Comparison of ENCODE assay signal across 8 mouse cellular contexts in the genomic region with DNA sequence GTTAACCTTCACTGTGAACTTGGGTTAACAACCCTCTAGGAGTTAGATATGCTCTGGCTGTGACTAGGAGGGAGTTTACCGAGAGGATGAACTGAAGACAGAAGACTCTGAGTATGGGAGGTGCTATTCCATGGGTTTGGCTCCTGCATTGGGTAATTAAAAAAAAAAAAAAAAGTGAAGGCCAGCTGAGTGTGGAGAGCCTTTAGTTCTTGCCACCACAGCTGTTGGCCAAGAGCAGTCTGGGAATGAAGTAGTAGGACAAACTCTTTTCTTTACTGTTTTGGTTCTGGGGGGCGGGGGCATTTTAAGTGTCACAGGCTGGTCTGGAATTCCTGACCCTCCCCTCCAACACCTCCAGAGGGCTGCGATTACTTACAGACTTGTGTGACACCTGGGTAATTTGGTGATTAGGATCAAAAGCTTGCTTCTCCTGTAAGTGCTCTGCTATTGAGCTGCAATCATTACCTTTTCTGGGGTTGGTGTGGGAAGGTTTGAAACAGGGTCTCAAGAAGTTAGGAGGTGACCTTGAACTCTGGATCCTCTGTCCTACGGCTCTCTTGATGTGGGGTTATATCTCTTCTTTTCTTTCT. TPM values are rescaled to one million over a fixed set of nuclear protein-coding genes. Genes with fewer than 3 reads are reported as not detected.
DNase-seq lines count a peak whose midpoint lies in the region; ATAC-seq and TF ChIP-seq lines count a peak whose summit lies in the region.

No protein-coding gene starts in this region.

- no peak for TF ChIP-seq CTCF in kidney, adult 2 months (conservative IDR thresholded peaks at IDR 0.05; ENCODE audit: insufficient read depth, insufficient read length, low read depth, low read length)

- no peaks in the 10 kb centered on the region for H3K27me3 ChIP-seq in kidney, adult 2 months (replicated peaks; ENCODE audit: control insufficient read depth, insufficient read depth, low read length)
- no peaks in the 10 kb centered on the region for H3K27me3 ChIP-seq in heart, embryonic 15.5 days
- no peaks in the 10 kb centered on the region; the same call in 1 of the 2 replicates for H3K27me3 ChIP-seq in midbrain, embryonic 10.5 days (ENCODE audit: low read depth, poor library complexity, severe bottlenecking)

- DNase-seq in kidney, adult 2 months, result peak; percentile 39
- DNase-seq in kidney, adult 18-20 months, result no peak
- peak; percentile 29 for DNase-seq in Muller cell, postnatal 12 days (ENCODE audit: inconsistent ontology term)
- DNase-seq in midbrain, embryonic 10.5 days (ENCODE audit: low spot score), result no peak
- no peak for DNase-seq in ovary, postnatal 14 days (ENCODE audit: low spot score)
- no peak for DNase-seq in spleen, adult 18-20 months
- no peak for DNase-seq in embryo, embryonic 10 days (ENCODE audit: low spot score)

- no peak overlapping the region; the same call in 1 of the 2 replicates for H3K9ac ChIP-seq in heart, embryonic 15.5 days

- peaks cover 18% of the 10 kb centered on the region for H3K4me1 ChIP-seq in kidney, adult 2 months (ENCODE audit: control insufficient read depth, insufficient read depth, low read length)
- H3K4me1 ChIP-seq in heart, embryonic 15.5 days (replicated peaks), result peaks cover 45% of the 10 kb centered on the region
- peaks cover 36% of the 10 kb centered on the region for H3K4me1 ChIP-seq in midbrain, embryonic 10.5 days

- H3K27ac ChIP-seq in kidney, adult 2 months (ENCODE audit: insufficient read depth, low read depth, low read length), result peak overlapping the region; percentile 93
- peak overlapping the region; percentile 97 for H3K27ac ChIP-seq in heart, embryonic 15.5 days
- peak overlapping the region; percentile 88; the same call in 1 of the 2 replicates for H3K27ac ChIP-seq in midbrain, embryonic 10.5 days (replicated peaks)

- 42% methylated on average over 4 of the region's 4 CpGs for WGBS in kidney, adult 2 months
- 55% methylated on average over 4 of the region's 4 CpGs for WGBS in heart, embryonic 15.5 days
- 81% methylated on average over 4 of the region's 4 CpGs for WGBS in midbrain, embryonic 10.5 days

- no peak overlapping the region for H3K4me3 ChIP-seq in kidney, adult 2 months (ENCODE audit: insufficient read depth, low read depth, low read length)
- H3K4me3 ChIP-seq in heart, embryonic 15.5 days, result peak overlapping the region; percentile 75
- H3K4me3 ChIP-seq in midbrain, embryonic 10.5 days, result peak overlapping the region; percentile 91

- TF ChIP-seq POLR2A in kidney, adult 2 months (IDR thresholded peaks at IDR 0.05; ENCODE audit: low read depth, low read length), result no peak

- H3K9me3 ChIP-seq in heart, embryonic 15.5 days (replicated peaks), result no peaks in the 10 kb centered on the region
- no peaks in the 10 kb centered on the region for H3K9me3 ChIP-seq in midbrain, embryonic 10.5 days (replicated peaks)

- no peaks in the 10 kb centered on the region for H3K36me3 ChIP-seq in kidney, adult 2 months (ENCODE audit: control insufficient read depth, insufficient read depth, low read length)
- peaks cover 6% of the 10 kb centered on the region; the same call in 1 of the 2 replicates for H3K36me3 ChIP-seq in heart, embryonic 15.5 days
- H3K36me3 ChIP-seq in midbrain, embryonic 10.5 days, result peaks cover 17% of the 10 kb centered on the region

- ATAC-seq in heart, embryonic 15.5 days (replicated peaks; ENCODE audit: insufficient number of reproducible peaks, insufficient read depth, low FRiP score, low read depth), result no peak

- H3K4me2 ChIP-seq in heart, embryonic 15.5 days, result peak overlapping the region; percentile 93

RNA-seq across cellular contexts. Expression of a gene that starts 1.0 kb away (rescaled TPM):
- polyA plus RNA-seq in kidney, adult 2 months (2012; rRNA removed), result 32.9 and 35.5 TPM in 2 replicates
- 0.77 and 0.85 TPM in 2 replicates for polyA plus RNA-seq in heart, embryonic 15.5 days (2015; fragmentation: Nextera tagmentation; extraction: Ambion mirVana)
- 0.54 and 0.76 TPM in 2 replicates for polyA plus RNA-seq in midbrain, embryonic 10.5 days (2016; fragmentation: Nextera tagmentation; extraction: Ambion mirVana)

RNA-seq across cellular contexts. Expression of a gene that starts 23.8 kb away (rescaled TPM):
- polyA plus RNA-seq in kidney, adult 2 months (2012; rRNA removed), result 0.09 TPM in 1 of 2 replicates, not detected in the other
- 0.30 TPM in 1 of 2 replicates, not detected in the other for polyA plus RNA-seq in heart, embryonic 15.5 days (2015; fragmentation: Nextera tagmentation; extraction: Ambion mirVana)
- not detected in 2 replicates for polyA plus RNA-seq in midbrain, embryonic 10.5 days (2016; fragmentation: Nextera tagmentation; extraction: Ambion mirVana)

RNA-seq across cellular contexts. Expression of a gene that starts 44.7 kb away (rescaled TPM):
- polyA plus RNA-seq in kidney, adult 2 months (2012; rRNA removed), result 140 and 155 TPM in 2 replicates
- polyA plus RNA-seq in heart, embryonic 15.5 days (2015; fragmentation: Nextera tagmentation; extraction: Ambion mirVana), result 160 and 194 TPM in 2 replicates
- polyA plus RNA-seq in midbrain, embryonic 10.5 days (2016; fragmentation: Nextera tagmentation; extraction: Ambion mirVana), result 281 and 284 TPM in 2 replicates

RNA-seq across cellular contexts. Expression of a gene that starts 57.6 kb away (rescaled TPM):
- 53.8 and 67.1 TPM in 2 replicates for polyA plus RNA-seq in kidney, adult 2 months (2012; rRNA removed)
- 4.7 and 5.6 TPM in 2 replicates for polyA plus RNA-seq in heart, embryonic 15.5 days (2015; fragmentation: Nextera tagmentation; extraction: Ambion mirVana)
- 2.6 and 3.0 TPM in 2 replicates for polyA plus RNA-seq in midbrain, embryonic 10.5 days (2016; fragmentation: Nextera tagmentation; extraction: Ambion mirVana)

Comparison
In these comparisons a context has a peak if more than half of its experiments do, and no peak if none do; other contexts are left out.
1. DNase-seq: peak in kidney, adult 2 months (single experiment) and Muller cell, postnatal 12 days (single experiment); none in kidney, adult 18-20 months (single experiment), midbrain, embryonic 10.5 days (single experiment), ovary, postnatal 14 days (single experiment), spleen, adult 18-20 months (0 of 2) and embryo, embryonic 10 days (single experiment).
2. RNA of a gene that starts 1.0 kb away (polyA plus RNA-seq): 32.9 to 35.5 TPM in kidney, adult 2 months; 0.77 to 0.85 TPM in heart, embryonic 15.5 days and 0.54 to 0.76 TPM in midbrain, embryonic 10.5 days; every median in the first group is over 10 times any median in the second.
3. Peak in every context shown above with its lines, with median percentiles within 50 percentile points of each other: H3K27ac ChIP-seq.